Mouse (Mus musculus) brain, embryonic 14.5 days (tissue): ENCODE measurements at regions not wholly inside any gene's neighbourhood (a gene's known extent, or its start where the extent isn't known, plus 50 kb on each side); places are given as distances from the start of the nearest gene placed in this dataset.

Source experiments
- DNase-seq: peaks from one replicate; pipeline ENCODE4 v3.0.0-alpha.2; 2011; ENCODE audit warnings: low read depth
- CTCF ChIP-seq: fragments of 200-500 bp; IDR thresholded peaks from 2 replicates; pipeline ENCODE4 v1.5.1; 2012; ENCODE audit warnings: inconsistent platforms, mild to moderate bottlenecking, moderate library complexity, borderline replicate concordance; ENCODE audit not compliant: insufficient read depth, insufficient read length; ENCODE audit errors: extremely low read depth
- POLR2A ChIP-seq: fragments of 200-500 bp; IDR thresholded peaks from 2 replicates; pipeline ENCODE4 v1.6.1; 2012; ENCODE audit warnings: mild to moderate bottlenecking, inconsistent platforms, borderline replicate concordance; ENCODE audit not compliant: poor library complexity, insufficient read depth, insufficient read length, severe bottlenecking; ENCODE audit errors: extremely low read depth

- no peak for DNase-seq
- no peak for TF ChIP-seq CTCF
- TF ChIP-seq POLR2A = no peak
Measured at GRCm38 (mm10) chr15:47289691-47290090, 6595.0 kb upstream of the Gm7489 start.

GRCm38 (mm10) chr15:47299787-47300186 lies 6584.9 kb upstream of the Gm7489 start:
- peak; percentile 55 for DNase-seq
- TF ChIP-seq POLR2A (no peak), CTCF (no peak)

GRCm38 (mm10) chr15:47330505-47330904 lies 6554.2 kb upstream of the Gm7489 start:
- TF ChIP-seq POLR2A = no peak
- no peak for TF ChIP-seq CTCF
- DNase-seq = peak; percentile 50
